Mouse (Mus musculus) intestine, postnatal 0 days (tissue): ENCODE results near the gene Larp1b. TPM values are rescaled to one million over a fixed set of nuclear protein-coding genes. Genes with fewer than 3 reads are reported as not detected.

Experiments used
- ATAC-seq: fragments of 200-750 bp; cut with Nextera tagmentation; 2 replicates; pipeline ENCODE4 v1.8.0; 2017; ENCODE audit warnings: mild to moderate bottlenecking, moderate TSS enrichment, moderate library complexity
- H3K27ac ChIP-seq: fragments of 300-500 bp; sonication (generic); 2 replicates; pipeline ENCODE4 v1.5.1; 2014; ENCODE audit warnings: mild to moderate bottlenecking, low read depth, low read length, moderate library complexity
- H3K27me3 ChIP-seq: fragments of 300-500 bp; sonication (generic); replicated peaks from 2 replicates; pipeline ENCODE4 v1.6.1; 2014; ENCODE audit warnings: low read length, mixed read lengths; ENCODE audit not compliant: control insufficient read depth, insufficient read depth
- H3K36me3 ChIP-seq: fragments of 300-500 bp; sonication (generic); 2 replicates; pipeline ENCODE4 v1.6.1; 2014; ENCODE audit warnings: mild to moderate bottlenecking, moderate library complexity; ENCODE audit not compliant: control insufficient read depth, insufficient read depth
- H3K4me1 ChIP-seq: fragments of 300-500 bp; sonication (generic); replicated peaks from 2 replicates; pipeline ENCODE4 v1.6.1; 2014; ENCODE audit warnings: antibody characterized with exemption, low read length, mixed read lengths; ENCODE audit not compliant: control insufficient read depth, insufficient read depth
- H3K4me2 ChIP-seq: fragments of 300-500 bp; sonication (generic); replicated peaks from 2 replicates; pipeline ENCODE4 v1.6.1; 2014; ENCODE audit warnings: low read depth, mild to moderate bottlenecking, moderate library complexity
- H3K4me3 ChIP-seq: fragments of 300-500 bp; sonication (generic); 2 replicates; pipeline ENCODE4 v1.5.1; 2014; ENCODE audit warnings: low read depth, low read length
- H3K9ac ChIP-seq: fragments of 300-500 bp; sonication (generic); 2 replicates; pipeline ENCODE4 v1.6.1; 2014; ENCODE audit warnings: mild to moderate bottlenecking, low read depth, low read length
- H3K9me3 ChIP-seq: fragments of 300-500 bp; sonication (generic); 2 replicates; pipeline ENCODE4 v1.6.1; 2016; ENCODE audit warnings: mixed run types; ENCODE audit not compliant: control insufficient read depth
- CTCF ChIP-seq: sonication (generic); IDR thresholded peaks from 2 replicates; pipeline ENCODE4 v1.5.1; 2016; ENCODE audit warnings: low read depth, mild to moderate bottlenecking, control low read depth, antibody characterized with exemption, moderate library complexity
- WGBS: fragments of 180-500 bp; shearing (Covaris S2); extraction: QIAGEN DNeasy Blood & Tissue Kit; methylation state at CpG from one replicate; pipeline ENCODE4 v1.1.7; 2014; 5-methylcytosine and 5-hydroxymethylcytosine counted together
- polyA plus RNA-seq: library from polyadenylated mRNA; unstranded; fragments of >200 nt; fragmentation: Nextera tagmentation; extraction: Ambion mirVana; gene quantifications from 2 replicates; pipeline ENCODE4 v1.2.1, GENCODE M21; 2015

Gene Larp1b
- polyA plus RNA-seq, 1 experiment from 2014 or later = 24.9 TPM

DNA sequence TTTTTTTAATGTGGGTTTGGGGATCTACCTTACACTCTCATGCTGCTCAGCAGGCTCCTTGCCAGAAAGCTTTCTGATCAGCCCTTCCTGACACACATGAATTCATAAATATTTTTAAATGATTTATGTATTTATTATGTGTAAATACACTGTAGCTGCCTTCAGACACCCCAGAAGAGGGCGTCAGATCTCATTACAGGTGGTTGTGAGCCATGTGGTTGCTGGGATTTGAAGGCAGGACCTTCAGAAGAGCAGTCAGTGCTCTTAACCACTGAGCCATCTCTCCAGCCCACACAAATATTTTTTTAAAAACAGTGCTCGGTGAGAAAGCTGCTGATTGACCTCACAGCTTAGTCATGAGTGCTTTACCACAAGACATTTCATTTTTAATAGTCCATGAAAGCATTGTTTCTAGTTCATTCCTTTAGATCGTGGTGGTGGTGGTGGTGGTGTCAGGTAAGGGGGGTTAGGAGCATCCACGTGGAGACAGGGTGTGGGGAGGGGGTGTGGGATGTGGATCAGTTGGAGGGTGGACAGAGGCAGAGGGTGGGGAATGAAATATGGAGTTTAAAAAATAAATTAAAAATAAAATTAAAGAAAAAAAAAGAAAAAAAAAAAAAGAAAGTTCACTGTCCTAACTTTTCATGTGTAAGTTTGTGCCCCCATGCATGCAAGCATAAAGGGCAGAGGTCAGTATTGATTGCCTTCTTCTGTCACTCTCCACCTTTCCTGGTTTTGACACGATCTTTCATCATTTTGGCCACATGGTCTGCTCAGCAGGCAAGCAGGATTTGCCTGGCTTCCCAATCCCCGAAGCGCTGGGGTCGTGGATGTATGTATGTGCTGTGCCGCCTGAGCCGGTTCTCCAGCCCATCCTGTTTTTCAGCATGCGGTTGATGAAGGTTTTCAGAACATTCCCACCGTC is 81.9 kb downstream of the Larp1b start:
- no peak; the same call in 1 of the 2 replicates for ATAC-seq
- H3K27ac ChIP-seq = no peak overlapping the region
- H3K9me3 ChIP-seq = no peaks in the 10 kb centered on the region
- no peaks in the 10 kb centered on the region for H3K36me3 ChIP-seq
- H3K27me3 ChIP-seq = no peaks in the 10 kb centered on the region
- H3K4me3 ChIP-seq = no peak overlapping the region
- WGBS = 75% methylated on average over 12 of the region's 12 CpGs
- no peaks in the 10 kb centered on the region for H3K4me1 ChIP-seq
- TF ChIP-seq CTCF = no peak
- H3K4me2 ChIP-seq = no peak overlapping the region
- no peak overlapping the region for H3K9ac ChIP-seq

DNA sequence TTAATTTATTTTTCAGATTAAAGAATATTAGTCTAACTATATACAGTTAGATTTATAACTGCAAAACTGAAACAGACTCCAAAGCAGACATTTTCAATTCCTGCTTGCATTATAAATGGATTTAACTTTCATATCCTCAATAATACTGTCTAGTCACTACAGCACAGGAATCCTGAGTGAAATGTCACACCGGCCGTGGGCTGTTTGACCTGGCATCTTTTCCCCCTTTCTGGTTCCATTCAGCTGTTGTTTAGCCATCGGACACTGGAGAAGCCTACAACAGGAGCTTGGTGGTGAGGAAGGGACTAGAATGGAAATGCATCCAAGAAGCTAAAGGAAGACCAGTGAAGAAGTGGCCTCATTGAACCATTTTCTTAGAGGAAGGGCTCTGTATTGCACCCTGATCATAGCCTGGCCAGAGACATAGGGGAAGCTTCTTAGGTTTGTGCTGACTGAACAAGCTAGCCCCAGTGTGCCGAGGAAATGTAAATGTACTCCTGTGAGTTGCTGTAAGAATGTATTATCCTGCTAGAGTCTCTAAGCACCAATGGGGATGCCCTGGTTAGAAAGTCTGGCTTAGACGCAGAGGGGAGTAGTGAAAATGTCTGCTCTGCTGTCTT is 88.8 kb downstream of the Larp1b start:
- ATAC-seq = no peak
- Histone ChIP-seq H3K36me3 (no peaks in the 10 kb centered on the region), H3K9me3 (no peaks in the 10 kb centered on the region), H3K4me3 (no peak overlapping the region), H3K9ac (no peak overlapping the region), H3K27me3 (no peaks in the 10 kb centered on the region), H3K4me2 (no peak overlapping the region), H3K4me1 (no peaks in the 10 kb centered on the region), H3K27ac (no peak overlapping the region)
- 83% methylated on average over 5 of the region's 5 CpGs for WGBS
- no peak for TF ChIP-seq CTCF

DNA sequence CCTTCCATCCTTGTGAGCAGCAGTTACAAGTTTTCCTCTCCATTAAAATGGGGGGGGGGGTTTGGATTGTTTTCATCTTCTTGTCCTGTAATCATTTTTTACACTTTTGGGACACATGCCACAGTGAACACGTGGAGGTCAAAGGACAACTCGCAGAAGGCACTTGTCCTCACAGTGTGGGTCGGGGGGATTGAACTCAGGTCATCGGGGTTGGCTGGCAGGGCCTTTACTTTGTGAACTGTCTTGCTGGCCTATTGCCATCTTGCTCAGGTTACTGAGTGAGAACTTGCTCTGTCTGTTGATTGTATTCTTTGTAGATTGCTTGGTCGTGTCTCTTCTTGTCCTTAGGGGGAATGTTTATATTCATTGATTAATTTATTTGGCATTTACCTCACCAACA is 91.6 kb downstream of the Larp1b start:
- no peaks in the 10 kb centered on the region for H3K9me3 ChIP-seq
- H3K27ac ChIP-seq = no peak overlapping the region
- no peaks in the 10 kb centered on the region for H3K36me3 ChIP-seq
- TF ChIP-seq CTCF = no peak
- no peak overlapping the region for H3K9ac ChIP-seq
- no peaks in the 10 kb centered on the region for H3K27me3 ChIP-seq
- ATAC-seq = no peak
- H3K4me3 ChIP-seq = no peak overlapping the region
- H3K4me2 ChIP-seq = no peak overlapping the region
- WGBS = 55% methylated on average over 5 of the region's 5 CpGs
- H3K4me1 ChIP-seq = no peaks in the 10 kb centered on the region

DNA sequence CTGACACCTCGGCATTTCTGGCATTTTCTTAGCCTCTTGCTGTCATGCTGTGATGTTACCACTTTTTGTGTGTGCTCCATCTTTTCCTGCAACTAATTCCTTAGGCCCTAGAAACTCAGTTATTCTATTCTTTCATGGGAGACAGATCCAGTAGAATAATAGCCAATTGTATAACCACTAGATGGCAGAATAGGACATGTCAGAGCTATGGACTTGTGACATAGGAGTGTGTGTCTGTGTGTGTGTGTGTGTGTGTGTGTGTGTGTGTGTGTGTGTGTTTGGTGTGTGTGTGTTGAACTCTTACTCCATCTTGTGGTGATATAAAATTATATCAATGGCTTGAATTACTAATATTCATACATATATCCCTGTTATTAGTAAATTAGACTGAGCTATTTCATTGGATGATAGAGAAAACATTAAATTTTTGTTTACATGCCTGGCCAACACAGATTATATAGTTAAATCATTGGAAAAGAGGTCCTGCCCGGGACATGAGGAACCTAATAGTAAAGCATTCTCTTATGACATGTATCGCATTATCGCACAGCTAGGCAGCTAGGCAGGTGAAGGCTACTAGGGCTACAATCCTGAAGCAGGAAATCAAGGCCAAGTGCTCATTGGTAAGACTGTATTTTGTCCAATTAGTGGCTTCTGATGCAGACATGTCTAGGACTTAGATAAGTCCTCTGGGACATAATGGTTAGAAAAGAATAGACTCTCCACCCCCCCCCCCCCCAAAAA is 92.7 kb downstream of the Larp1b start:
- Histone ChIP-seq H3K9me3 (no peaks in the 10 kb centered on the region), H3K27me3 (no peaks in the 10 kb centered on the region), H3K4me1 (no peaks in the 10 kb centered on the region), H3K36me3 (no peaks in the 10 kb centered on the region), H3K27ac (no peak overlapping the region), H3K9ac (no peak overlapping the region), H3K4me2 (no peak overlapping the region), H3K4me3 (no peak overlapping the region)
- 75% methylated on average over 4 of the region's 4 CpGs for WGBS
- ATAC-seq = peak; percentile 48; the same call in 1 of the 2 replicates
- peak; percentile 92 for TF ChIP-seq CTCF

DNA sequence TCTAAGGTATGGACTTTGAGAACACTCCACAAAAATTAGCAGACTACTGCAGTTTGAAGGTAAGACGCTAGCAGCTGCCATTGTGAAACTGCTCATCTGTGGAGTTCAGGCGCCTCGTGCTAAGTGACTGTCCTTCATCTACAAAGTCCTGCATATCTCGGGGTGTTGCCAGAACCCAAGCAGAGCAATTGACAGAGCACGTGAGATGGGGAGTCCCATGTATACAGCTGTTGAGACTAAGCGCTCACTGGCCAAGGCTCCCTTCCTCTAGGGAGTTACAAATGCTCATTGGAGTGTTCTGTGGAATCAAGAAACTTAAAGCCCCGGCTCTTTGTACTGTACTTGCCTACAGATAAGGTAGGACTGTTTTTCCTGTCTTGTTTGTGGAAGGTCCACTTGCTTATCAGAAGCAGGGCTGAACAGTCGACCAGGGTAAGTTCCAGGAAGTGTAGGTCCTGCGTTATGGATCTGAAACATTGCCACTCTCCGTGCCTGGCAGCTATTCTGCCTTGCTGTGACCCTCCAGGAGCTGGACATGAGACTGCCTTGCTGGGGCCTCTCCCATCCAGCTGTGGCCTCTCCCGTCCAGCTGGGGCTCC is 94.2 kb downstream of the Larp1b start:
- ATAC-seq = peak; percentile 72
- Histone ChIP-seq H3K9me3 (no peaks in the 10 kb centered on the region), H3K4me2 (peak overlapping the region; percentile 42), H3K4me1 (no peaks in the 10 kb centered on the region), H3K4me3 (no peak overlapping the region), H3K9ac (no peak overlapping the region), H3K36me3 (no peaks in the 10 kb centered on the region), H3K27me3 (no peaks in the 10 kb centered on the region), H3K27ac (peak overlapping the region; percentile 76)
- TF ChIP-seq CTCF = no peak
- WGBS = 31% methylated on average over 11 of the region's 11 CpGs

DNA sequence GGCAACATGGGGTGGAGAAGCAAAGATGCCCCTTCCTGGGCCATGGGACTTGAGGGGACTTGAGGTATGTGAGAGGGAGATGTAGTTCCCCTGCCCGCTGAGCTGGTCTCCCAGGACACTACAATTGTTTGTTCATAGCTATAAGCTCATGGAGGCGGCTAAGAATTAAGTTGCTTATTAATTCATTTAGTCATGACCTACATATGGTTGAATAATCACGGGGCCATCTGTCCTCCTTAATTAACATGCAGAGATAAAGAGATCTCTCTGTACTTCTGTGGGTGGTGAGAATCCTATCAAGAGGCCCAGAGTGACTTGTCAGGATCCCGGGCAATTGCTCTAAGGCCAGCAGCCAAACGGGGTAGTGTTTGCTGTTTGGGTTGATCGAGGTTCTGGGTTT is 98.2 kb downstream of the Larp1b start:
- no peaks in the 10 kb centered on the region for H3K36me3 ChIP-seq
- WGBS = 90% methylated on average over 6 of the region's 6 CpGs
- no peak for ATAC-seq

More for the DNA sequence above, 98.2 kb downstream of the Larp1b start:
- Histone ChIP-seq H3K27ac (no peak overlapping the region), H3K4me2 (no peak overlapping the region), H3K4me1 (no peaks in the 10 kb centered on the region), H3K4me3 (no peak overlapping the region), H3K27me3 (no peaks in the 10 kb centered on the region), H3K9me3 (no peaks in the 10 kb centered on the region), H3K9ac (no peak overlapping the region)
- TF ChIP-seq CTCF = no peak
